Mouse (Mus musculus) stomach, embryonic 15.5 days (tissue): ENCODE data around the gene Rnf187. TPM values are rescaled to one million over a fixed set of nuclear protein-coding genes. Genes with fewer than 3 reads are reported as not detected.
"Not testable (repeated sequence)": the region's sequence is repeated elsewhere in the genome, so short reads cannot be mapped to it uniquely, and the experiment has no call there.

Source experiments
- ATAC-seq: fragments of 200-750 bp; cut with Nextera tagmentation; 2 replicates; pipeline ENCODE4 v1.8.0; 2017; ENCODE audit warnings: low read depth, moderate number of reproducible peaks, moderate TSS enrichment; ENCODE audit not compliant: insufficient read depth, low FRiP score
- H3K27ac ChIP-seq: fragments of 300-500 bp; sonication (generic); 2 replicates; pipeline ENCODE4 v1.5.1; 2015; ENCODE audit warnings: mild to moderate bottlenecking, inconsistent platforms
- H3K27me3 ChIP-seq: fragments of 300-500 bp; sonication (generic); replicated peaks from 2 replicates; pipeline ENCODE4 v1.6.1; 2015; ENCODE audit warnings: inconsistent platforms
- H3K36me3 ChIP-seq: fragments of 300-500 bp; sonication (generic); 2 replicates; pipeline ENCODE4 v1.6.1; 2015; ENCODE audit warnings: inconsistent platforms
- H3K4me1 ChIP-seq: fragments of 300-500 bp; sonication (generic); 2 replicates; pipeline ENCODE4 v1.6.1; 2015; ENCODE audit warnings: inconsistent platforms
- H3K4me2 ChIP-seq: fragments of 300-500 bp; sonication (generic); 2 replicates; pipeline ENCODE4 v1.6.1; 2015; ENCODE audit warnings: mild to moderate bottlenecking, inconsistent platforms
- H3K4me3 ChIP-seq: fragments of 300-500 bp; sonication (generic); replicated peaks from 2 replicates; pipeline ENCODE4 v1.5.1; 2015; ENCODE audit warnings: inconsistent platforms
- H3K9ac ChIP-seq: fragments of 300-500 bp; sonication (generic); 2 replicates; pipeline ENCODE4 v1.6.1; 2015; ENCODE audit warnings: inconsistent platforms
- H3K9me3 ChIP-seq: fragments of 300-500 bp; sonication (generic); 2 replicates; pipeline ENCODE4 v1.6.1; 2016; ENCODE audit warnings: inconsistent platforms
- WGBS: fragments of 180-500 bp; shearing (Covaris S2); methylation state at CpG from one replicate; pipeline ENCODE4 v1.1.7; 2015; 5-methylcytosine and 5-hydroxymethylcytosine counted together
- polyA plus RNA-seq: library from polyadenylated mRNA; unstranded; fragments of >200 nt; fragmentation: Nextera tagmentation; extraction: Ambion mirVana; gene quantifications from 2 replicates; pipeline ENCODE4 v1.2.1, GENCODE M21; 2015

Rnf187 gene
- polyA plus RNA-seq, 1 experiment from 2014 or later = 235 TPM

GRCm38 (mm10) chr11:58954170-58954419 is 15.4 kb upstream of the Rnf187 start:
- H3K27me3 ChIP-seq, H3K36me3 ChIP-seq, ATAC-seq, H3K9me3 ChIP-seq: not testable (repeated sequence)
- Histone ChIP-seq H3K4me3 (peak overlapping the region; percentile 60), H3K9ac (peak overlapping the region; percentile 54), H3K27ac (peak overlapping the region; percentile 100), H3K4me2 (peak overlapping the region; percentile 95), H3K4me1 (peaks cover 28% of the 10 kb centered on the region)
- under 1% methylated on average over 17 of the region's 17 CpGs for WGBS

- H3K4me2 ChIP-seq = peak overlapping the region; percentile 95
- peak overlapping the region; percentile 100 for H3K27ac ChIP-seq
- H3K9me3 ChIP-seq = no peaks in the 10 kb centered on the region
- WGBS = under 1% methylated on average over 33 of the region's 33 CpGs
- ATAC-seq = peak; percentile 8; the same call in 1 of the 2 replicates
- H3K27me3 ChIP-seq = no peaks in the 10 kb centered on the region
- peak overlapping the region; percentile 60 for H3K4me3 ChIP-seq
- H3K9ac ChIP-seq = peak overlapping the region; percentile 54
- peaks cover 8% of the 10 kb centered on the region; the same call in 1 of the 2 replicates for H3K36me3 ChIP-seq
- peaks cover 27% of the 10 kb centered on the region for H3K4me1 ChIP-seq
Observed at GRCm38 (mm10) chr11:58953351-58954169, 14.8 kb upstream of the Rnf187 start.

- no peak overlapping the region for H3K9ac ChIP-seq
- WGBS = 76% methylated on average over 5 of the region's 5 CpGs
- ATAC-seq = no peak
Observed at GRCm38 (mm10) chr11:58951210-58951609, 12.5 kb upstream of the Rnf187 start.

GRCm38 (mm10) chr11:58949480-58950431 is 11.0 kb upstream of the Rnf187 start:
- Histone ChIP-seq H3K9ac (0 out of 2 replicates have a peak overlapping the region, but pooled peaks have one; percentile 12), H3K36me3 (no peaks in the 10 kb centered on the region), H3K9me3 (no peaks in the 10 kb centered on the region), H3K27me3 (no peaks in the 10 kb centered on the region), H3K27ac (peak overlapping the region; percentile 89), H3K4me3 (peak overlapping the region; percentile 46), H3K4me1 (peaks cover 14% of the 10 kb centered on the region; the same call in 1 of the 2 replicates), H3K4me2 (peak overlapping the region; percentile 69)
- WGBS = 12% methylated on average over 20 of the region's 20 CpGs
- ATAC-seq = no peak

More at GRCm38 (mm10) chr11:58951210-58951609, 12.5 kb upstream of the Rnf187 start:
- Histone ChIP-seq H3K27me3 (no peaks in the 10 kb centered on the region), H3K9me3 (no peaks in the 10 kb centered on the region), H3K4me1 (peaks cover 14% of the 10 kb centered on the region; the same call in 1 of the 2 replicates), H3K27ac (no peak overlapping the region), H3K4me2 (no peak overlapping the region), H3K4me3 (no peak overlapping the region), H3K36me3 (no peaks in the 10 kb centered on the region)

GRCm38 (mm10) chr11:58948542-58949479 is 10.1 kb upstream of the Rnf187 start, which contains the start of gene Hist3h2ba:
Hist3h2ba (plus strand) TSS chr11:58948920.
- H3K4me1 ChIP-seq = peaks cover 14% of the 10 kb centered on the region; the same call in 1 of the 2 replicates
- ATAC-seq = peak; percentile 89
- H3K9me3 ChIP-seq = no peaks in the 10 kb centered on the region
- H3K4me2 ChIP-seq = peak within 1 kb of the TSS; percentile 69
- H3K9ac ChIP-seq = 0 out of 2 replicates have a peak within 1 kb of the TSS, but pooled peaks have one; percentile 34
- H3K27ac ChIP-seq = peak within 1 kb of the TSS; percentile 89
- no peaks in the 10 kb centered on the region for H3K36me3 ChIP-seq
- peak within 1 kb of the TSS; percentile 46 for H3K4me3 ChIP-seq
- H3K27me3 ChIP-seq = no peaks in the 10 kb centered on the region
- under 1% methylated on average over 48 of the region's 48 CpGs for WGBS

GRCm38 (mm10) chr11:58947798-58948528 is 9.2 kb upstream of the Rnf187 start:
- Histone ChIP-seq H3K9me3 (no peaks in the 10 kb centered on the region), H3K4me1 (0 out of 2 replicates have a peak, but pooled peaks cover 6% of the 10 kb centered on the region), H3K4me2 (peak overlapping the region; percentile 69), H3K4me3 (peak overlapping the region; percentile 46), H3K27ac (peak overlapping the region; percentile 89), H3K36me3 (no peaks in the 10 kb centered on the region), H3K9ac (0 out of 2 replicates have a peak overlapping the region, but pooled peaks have one; percentile 2), H3K27me3 (no peaks in the 10 kb centered on the region)
- ATAC-seq = peak; percentile 29; the same call in 1 of the 2 replicates
- 12% methylated on average over 23 of the region's 23 CpGs for WGBS

- 0 out of 2 replicates have a peak, but pooled peaks cover 6% of the 10 kb centered on the region for H3K4me1 ChIP-seq
- H3K4me2 ChIP-seq = no peak overlapping the region
- H3K9ac ChIP-seq = no peak overlapping the region
- WGBS = 70% methylated on average over 3 of the region's 3 CpGs
- H3K36me3 ChIP-seq = no peaks in the 10 kb centered on the region
- ATAC-seq = no peak
- H3K4me3 ChIP-seq = no peak overlapping the region
- no peaks in the 10 kb centered on the region for H3K9me3 ChIP-seq
- H3K27ac ChIP-seq = no peak overlapping the region
- no peaks in the 10 kb centered on the region for H3K27me3 ChIP-seq
Observed at GRCm38 (mm10) chr11:58947306-58947705, 8.6 kb upstream of the Rnf187 start.

- 76% methylated on average over 5 of the region's 5 CpGs for WGBS
- Histone ChIP-seq H3K9ac (no peak overlapping the region), H3K27me3 (no peaks in the 10 kb centered on the region), H3K4me1 (peaks cover 7% of the 10 kb centered on the region; the same call in 1 of the 2 replicates), H3K36me3 (no peaks in the 10 kb centered on the region), H3K4me3 (no peak overlapping the region), H3K9me3 (no peaks in the 10 kb centered on the region), H3K4me2 (no peak overlapping the region), H3K27ac (no peak overlapping the region)
- ATAC-seq = no peak
Observed at GRCm38 (mm10) chr11:58944136-58944535, 5.4 kb upstream of the Rnf187 start.

GRCm38 (mm10) chr11:58939088-58939439 is 348 bp upstream of the Rnf187 start:
- Histone ChIP-seq H3K27ac (peak overlapping the region; percentile 95; the same call in 1 of the 2 replicates), H3K4me3 (peak overlapping the region; percentile 97), H3K9me3 (no peaks in the 10 kb centered on the region), H3K9ac (peak overlapping the region; percentile 90), H3K4me2 (peak overlapping the region; percentile 89), H3K36me3 (peaks cover 9% of the 10 kb centered on the region; the same call in 1 of the 2 replicates), H3K27me3 (no peaks in the 10 kb centered on the region), H3K4me1 (peaks cover 17% of the 10 kb centered on the region)
- no peak for ATAC-seq
- 10% methylated on average over 6 of the region's 6 CpGs for WGBS

GRCm38 (mm10) chr11:58937909-58938308 is 807 bp downstream of the Rnf187 start:
- peak overlapping the region; percentile 95 for H3K27ac ChIP-seq
- no peak; the same call in none of the 2 replicates for ATAC-seq
- under 1% methylated on average over 13 of the region's 13 CpGs for WGBS

More at GRCm38 (mm10) chr11:58937909-58938308, 807 bp downstream of the Rnf187 start:
- H3K36me3 ChIP-seq = peaks cover 21% of the 10 kb centered on the region
- H3K4me3 ChIP-seq = peak overlapping the region; percentile 97
- H3K9me3 ChIP-seq = no peaks in the 10 kb centered on the region
- peaks cover 17% of the 10 kb centered on the region for H3K4me1 ChIP-seq
- H3K4me2 ChIP-seq = peak overlapping the region; percentile 89
- H3K9ac ChIP-seq = peak overlapping the region; percentile 90
- no peaks in the 10 kb centered on the region for H3K27me3 ChIP-seq
